Mouse (Mus musculus): ENCODE measurements around the gene Csad. TPM values are rescaled to one million over a fixed set of nuclear protein-coding genes. Genes with fewer than 3 reads are reported as not detected.

Csad gene
- polyA plus RNA-seq, 1 experiment from 2014 or later = 28.7 TPM

- no peaks in the 10 kb centered on the region for H3K9me3 ChIP-seq (ENCODE audit: control insufficient read depth, low read length)
- H3K9ac ChIP-seq (replicated peaks; ENCODE audit: low read depth, low read length) = peak overlapping the region; percentile 89
- H3K27me3 ChIP-seq (ENCODE audit: control insufficient read depth, insufficient read depth, low read length) = no peaks in the 10 kb centered on the region
- H3K36me3 ChIP-seq (ENCODE audit: control insufficient read depth, insufficient read depth, low read length) = peaks cover 17% of the 10 kb centered on the region; the same call in 1 of the 2 replicates
- H3K27ac ChIP-seq (ENCODE audit: low read depth, low read length) = peak overlapping the region; percentile 81
- peak; percentile 77 for ATAC-seq (ENCODE audit: low read depth)
- peaks cover 7% of the 10 kb centered on the region for H3K4me1 ChIP-seq (ENCODE audit: control insufficient read depth, insufficient read depth, low read length)
- 5% methylated on average over 35 of the region's 35 CpGs for WGBS
- H3K4me2 ChIP-seq (ENCODE audit: low read depth, low read length) = peak overlapping the region; percentile 71
- H3K4me3 ChIP-seq (ENCODE audit: low read depth, low read length) = peak overlapping the region; percentile 71
Measured at GRCm38 (mm10) chr15:102135522-102136128, 68.9 kb downstream of the Csad start.

- ATAC-seq (ENCODE audit: low read depth) = no peak
- H3K9me3 ChIP-seq (ENCODE audit: control insufficient read depth, low read length) = no peaks in the 10 kb centered on the region
- H3K36me3 ChIP-seq (ENCODE audit: control insufficient read depth, insufficient read depth, low read length) = peaks cover 26% of the 10 kb centered on the region
- WGBS = 86% methylated on average over 2 of the region's 2 CpGs
- no peak overlapping the region for H3K4me3 ChIP-seq (ENCODE audit: low read depth, low read length)
- H3K9ac ChIP-seq (replicated peaks; ENCODE audit: low read depth, low read length) = no peak overlapping the region; the same call in 1 of the 2 replicates
- no peak overlapping the region; the same call in 1 of the 2 replicates for H3K4me2 ChIP-seq (ENCODE audit: low read depth, low read length)
- H3K27ac ChIP-seq (ENCODE audit: low read depth, low read length) = no peak overlapping the region
- no peaks in the 10 kb centered on the region for H3K27me3 ChIP-seq (ENCODE audit: control insufficient read depth, insufficient read depth, low read length)
- peaks cover 7% of the 10 kb centered on the region for H3K4me1 ChIP-seq (ENCODE audit: control insufficient read depth, insufficient read depth, low read length)
Measured at GRCm38 (mm10) chr15:102134709-102135108, 69.8 kb downstream of the Csad start.

- Histone ChIP-seq H3K4me1 (ENCODE audit: control insufficient read depth, insufficient read depth, low read length) (peaks cover 7% of the 10 kb centered on the region), H3K4me2 (ENCODE audit: low read depth, low read length) (no peak overlapping the region), H3K9ac (replicated peaks; ENCODE audit: low read depth, low read length) (no peak overlapping the region), H3K27ac (ENCODE audit: low read depth, low read length) (no peak overlapping the region), H3K9me3 (ENCODE audit: control insufficient read depth, low read length) (no peaks in the 10 kb centered on the region), H3K36me3 (ENCODE audit: control insufficient read depth, insufficient read depth, low read length) (peaks cover 36% of the 10 kb centered on the region), H3K27me3 (ENCODE audit: control insufficient read depth, insufficient read depth, low read length) (no peaks in the 10 kb centered on the region), H3K4me3 (ENCODE audit: low read depth, low read length) (no peak overlapping the region)
- WGBS = 87% methylated on average over 9 of the region's 9 CpGs
- no peak for ATAC-seq (ENCODE audit: low read depth)
Measured at GRCm38 (mm10) chr15:102133314-102133713, 71.2 kb downstream of the Csad start.

Other genes with a start within 250 kb of the Csad start
- gene Krt8, start 200.2 kb downstream of the Csad start, polyA plus RNA-seq (2014; fragmentation: Nextera tagmentation; extraction: Ambion mirVana) = 0.49 and 1.4 TPM in 2 replicates
- gene Krt18, start 176.5 kb downstream of the Csad start, polyA plus RNA-seq (2014; fragmentation: Nextera tagmentation; extraction: Ambion mirVana) = 0.61 and 0.75 TPM in 2 replicates
- 77.6 and 96.9 TPM in 2 replicates for gene Eif4b, start 131.0 kb downstream of the Csad start, polyA plus RNA-seq (2014; fragmentation: Nextera tagmentation; extraction: Ambion mirVana)
- 4.3 and 9.5 TPM in 2 replicates for gene Tns2, start 104.3 kb downstream of the Csad start, polyA plus RNA-seq (2014; fragmentation: Nextera tagmentation; extraction: Ambion mirVana)
- 59.6 and 61.8 TPM in 2 replicates for gene Spryd3, start 68.5 kb downstream of the Csad start, polyA plus RNA-seq (2014; fragmentation: Nextera tagmentation; extraction: Ambion mirVana)
- 0.74 and 1.7 TPM in 2 replicates for gene Igfbp6, start 60.4 kb downstream of the Csad start, polyA plus RNA-seq (2014; fragmentation: Nextera tagmentation; extraction: Ambion mirVana)
- not detected in 2 replicates for gene Soat2, start 54.2 kb downstream of the Csad start, polyA plus RNA-seq (2014; fragmentation: Nextera tagmentation; extraction: Ambion mirVana)
- gene Zfp740, start 1.5 kb downstream of the Csad start, polyA plus RNA-seq (2014; fragmentation: Nextera tagmentation; extraction: Ambion mirVana) = 38.2 and 52.9 TPM in 2 replicates
- 0.55 and 1.6 TPM in 2 replicates for gene Itgb7, start 27.2 kb upstream of the Csad start, polyA plus RNA-seq (2014; fragmentation: Nextera tagmentation; extraction: Ambion mirVana)
- gene Rarg, start 52.8 kb upstream of the Csad start, polyA plus RNA-seq (2014; fragmentation: Nextera tagmentation; extraction: Ambion mirVana) = 4.3 and 6.9 TPM in 2 replicates
- gene Gm9918, start 65.8 kb upstream of the Csad start, polyA plus RNA-seq (2014; fragmentation: Nextera tagmentation; extraction: Ambion mirVana) = not detected in 2 replicates
- gene Mfsd5, start 74.7 kb upstream of the Csad start, polyA plus RNA-seq (2014; fragmentation: Nextera tagmentation; extraction: Ambion mirVana) = 54.0 and 55.1 TPM in 2 replicates
- gene Espl1, start 91.5 kb upstream of the Csad start, polyA plus RNA-seq (2014; fragmentation: Nextera tagmentation; extraction: Ambion mirVana) = 3.4 and 4.4 TPM in 2 replicates
- gene Pfdn5, start 121.4 kb upstream of the Csad start, polyA plus RNA-seq (2014; fragmentation: Nextera tagmentation; extraction: Ambion mirVana) = 546 and 560 TPM in 2 replicates
- gene Myg1, start 127.0 kb upstream of the Csad start, polyA plus RNA-seq (2014; fragmentation: Nextera tagmentation; extraction: Ambion mirVana) = 89.1 and 99.2 TPM in 2 replicates
- gene Aaas, start 146.0 kb upstream of the Csad start, polyA plus RNA-seq (2014; fragmentation: Nextera tagmentation; extraction: Ambion mirVana) = 25.8 and 26.8 TPM in 2 replicates
- gene Sp7, start 162.5 kb upstream of the Csad start, polyA plus RNA-seq (2014; fragmentation: Nextera tagmentation; extraction: Ambion mirVana) = 0.39 and 4.0 TPM in 2 replicates
- gene Sp1, start 201.4 kb upstream of the Csad start, polyA plus RNA-seq (2014; fragmentation: Nextera tagmentation; extraction: Ambion mirVana) = 5.3 and 6.3 TPM in 2 replicates
- 0.22 and 0.82 TPM in 2 replicates for gene Amhr2, start 240.6 kb upstream of the Csad start, polyA plus RNA-seq (2014; fragmentation: Nextera tagmentation; extraction: Ambion mirVana)